Mouse (Mus musculus): Measurements from ENCODE around the gene Vmn2r62. TPM values are rescaled to one million over a fixed set of nuclear protein-coding genes. Genes with fewer than 3 reads are reported as not detected.
"Not testable (repeated sequence)": the region's sequence is repeated elsewhere in the genome, so short reads cannot be mapped to it uniquely, and the experiment has no call there.

Gene Vmn2r62
- total RNA-seq (2021), result not detected
- long read RNA-seq, experiment 1, result 0 reads
- long read RNA-seq, experiment 2, result 0 reads

DNA sequence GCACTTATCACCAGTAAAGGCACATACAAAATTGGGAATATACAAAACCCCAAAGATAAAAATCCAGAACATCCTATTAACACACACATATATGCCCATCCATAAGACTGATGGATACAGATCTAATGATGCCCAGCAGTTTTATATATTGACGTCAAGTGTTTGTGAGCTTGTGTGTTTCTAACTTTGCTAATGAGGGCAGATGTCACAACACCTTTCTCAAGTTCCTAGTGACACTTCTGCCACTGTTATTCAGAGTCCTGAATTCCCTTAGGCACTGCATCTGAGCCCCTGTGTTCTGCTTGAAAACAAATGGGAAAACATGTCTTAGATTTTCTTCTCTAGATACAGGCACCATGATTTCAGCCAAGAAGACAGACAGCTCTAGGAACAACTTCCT is at the start of gene Vmn2r62:
Gene Vmn2r62, minus strand, starts transcription at position 101 of the 400 bp plus-strand sequence.
- H3K4me3 ChIP-seq; DNase-seq (ENCODE audit: low spot score in 2 of 2); H3K27ac ChIP-seq: not testable (repeated sequence)

DNA sequence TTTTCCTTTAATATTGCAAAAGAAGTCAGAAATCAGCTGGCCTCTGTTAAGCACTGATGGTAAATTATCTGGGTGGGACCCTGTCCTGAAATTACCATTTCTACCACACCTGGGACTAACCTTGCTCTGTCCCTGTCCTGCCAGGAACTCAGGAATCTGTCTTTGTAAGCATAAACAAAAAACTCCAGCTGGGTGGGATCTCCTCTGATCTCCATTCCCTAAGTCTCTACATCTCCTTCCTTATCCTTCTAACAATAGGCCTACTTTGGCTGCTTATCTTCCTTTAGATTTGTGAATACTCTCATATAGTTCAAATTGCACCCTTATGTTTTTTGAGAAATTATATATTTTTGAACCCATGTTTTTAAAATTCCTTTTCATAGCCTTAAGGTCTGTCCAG is 45.0 kb upstream of the Vmn2r62 start:
- DNase-seq (ENCODE audit: low spot score in 2 of 2); H3K27ac ChIP-seq; H3K4me3 ChIP-seq: not testable (repeated sequence)

- TF ChIP-seq CTCF (conservative IDR thresholded peaks at IDR 0.05), result no peak
- no peak for DNase-seq (ENCODE audit: low spot score in 2 of 2)
- Histone ChIP-seq H3K27ac (no peak overlapping the region), H3K4me3 (no peak overlapping the region)
These were observed 38.9 kb upstream of the Vmn2r62 start for GRCm38 (mm10) chr7:42832221-42832620.

DNA sequence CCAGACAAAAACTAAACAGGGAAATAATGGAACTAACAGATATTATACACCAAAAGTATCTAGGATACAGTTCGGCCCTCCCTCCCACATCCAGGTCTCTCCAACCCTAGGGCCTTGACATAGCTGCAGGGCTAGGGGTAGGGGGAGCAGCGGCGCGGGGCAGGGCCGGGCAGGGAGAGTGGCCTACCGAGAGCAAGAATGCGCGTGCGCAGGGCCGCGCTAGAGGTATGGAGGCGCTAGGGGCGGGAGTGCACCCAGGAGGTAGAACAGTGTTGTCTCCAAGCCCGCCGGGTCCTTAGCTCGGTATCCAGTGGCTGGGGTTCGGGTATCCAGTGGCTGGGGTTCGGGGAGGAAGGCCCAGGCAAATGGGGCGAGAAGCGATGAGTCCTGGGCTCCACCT is 43.5 kb downstream of the Vmn2r62 start:
- DNase-seq (ENCODE audit: low spot score in 2 of 2), result no peak
- Histone ChIP-seq H3K4me3 (no peak overlapping the region), H3K27ac (no peak overlapping the region)
- no peak for TF ChIP-seq CTCF (conservative IDR thresholded peaks at IDR 0.05)

- Histone ChIP-seq H3K4me3 (no peak overlapping the region), H3K27ac (no peak overlapping the region)
- DNase-seq (ENCODE audit: low spot score in 2 of 2), result no peak
- TF ChIP-seq CTCF (conservative IDR thresholded peaks at IDR 0.05), result no peak
These were observed 54.7 kb downstream of the Vmn2r62 start for GRCm38 (mm10) chr7:42738536-42739210.

DNA sequence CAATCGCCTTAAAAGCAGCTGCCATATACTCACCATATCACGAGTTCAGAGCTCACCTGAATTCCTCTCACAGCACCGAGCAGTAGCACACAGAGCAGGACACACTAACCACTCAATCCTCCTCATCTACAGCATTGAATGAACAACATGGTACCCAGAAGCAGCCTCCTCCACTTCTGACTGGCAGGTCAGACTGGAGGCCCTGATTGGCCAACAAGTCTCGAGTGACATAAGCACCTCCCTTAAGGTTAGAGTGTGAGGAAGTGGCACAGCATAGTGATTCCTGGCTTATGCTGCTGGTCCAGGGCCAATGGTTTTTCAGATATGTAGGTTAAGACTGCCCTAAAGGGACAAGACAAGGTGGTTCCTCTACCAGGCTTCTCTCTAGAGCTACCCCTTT is 66.4 kb downstream of the Vmn2r62 start, which contains the start of gene Gm17067:
Gene Gm17067, minus strand, starts transcription at position 101 of the 400 bp plus-strand sequence.
- not testable (repeated sequence) for DNase-seq (ENCODE audit: low spot score in 2 of 2); H3K4me3 ChIP-seq; H3K27ac ChIP-seq

Other genes starting within 250 kb of the Vmn2r62 start
- not detected for gene Gm21028, start 214.9 kb downstream of the Vmn2r62 start, total RNA-seq (2021)
- gene Zfp977, start 201.0 kb downstream of the Vmn2r62 start, total RNA-seq (2021), result 1 to 10 TPM; 2.3 to 2.4 TPM
- gene Zfp976, start 150.9 kb downstream of the Vmn2r62 start, total RNA-seq (2021), result 1 to 10 TPM; 3.9 to 4.7 TPM
- 1 to 10 TPM; 7.3 to 7.6 TPM for gene Zfp975, start 100.8 kb downstream of the Vmn2r62 start, total RNA-seq (2021)
- not detected for gene Gm17067, start 66.5 kb downstream of the Vmn2r62 start, total RNA-seq (2021)
- under 1 TPM; 0.08 to 0.12 TPM for gene Gm2381, start 73.7 kb upstream of the Vmn2r62 start, total RNA-seq (2021)
- not detected for gene Vmn2r63, start 140.3 kb upstream of the Vmn2r62 start, total RNA-seq (2021)
- not detected for gene Gm9268, start 225.2 kb upstream of the Vmn2r62 start, total RNA-seq (2021)

Data from layer of hippocampus, adult 2 months (tissue).